Mouse (Mus musculus): ENCODE results near the gene Fdx1l.

The Fdx1l gene

GRCm38 (mm10) chr9:21027774-21028290, 45.6 kb downstream of the Fdx1l start:
- DNase-seq (ENCODE audit: low spot score): no peak

DNA sequence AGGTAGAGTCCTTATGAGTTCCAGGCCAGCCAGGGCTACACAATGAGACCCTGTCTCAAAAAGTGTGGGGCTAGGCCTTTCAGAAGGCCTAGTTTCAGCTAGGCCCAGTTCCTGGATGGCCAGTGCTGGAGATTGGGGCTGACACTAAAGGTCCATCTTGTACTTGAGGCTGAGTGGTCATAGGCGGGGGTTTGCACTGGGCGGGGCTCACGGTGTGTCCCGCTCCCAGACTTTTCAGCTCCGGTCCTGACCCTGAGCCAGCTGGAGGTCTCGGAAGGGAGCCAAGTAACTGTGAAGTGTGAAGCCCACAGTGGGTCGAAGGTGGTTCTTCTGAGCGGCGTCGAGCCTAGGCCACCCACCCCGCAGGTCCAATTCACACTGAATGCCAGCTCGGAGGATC, 46.6 kb downstream of the Fdx1l start:
- DNase-seq (ENCODE audit: low spot score): no peak

DNA sequence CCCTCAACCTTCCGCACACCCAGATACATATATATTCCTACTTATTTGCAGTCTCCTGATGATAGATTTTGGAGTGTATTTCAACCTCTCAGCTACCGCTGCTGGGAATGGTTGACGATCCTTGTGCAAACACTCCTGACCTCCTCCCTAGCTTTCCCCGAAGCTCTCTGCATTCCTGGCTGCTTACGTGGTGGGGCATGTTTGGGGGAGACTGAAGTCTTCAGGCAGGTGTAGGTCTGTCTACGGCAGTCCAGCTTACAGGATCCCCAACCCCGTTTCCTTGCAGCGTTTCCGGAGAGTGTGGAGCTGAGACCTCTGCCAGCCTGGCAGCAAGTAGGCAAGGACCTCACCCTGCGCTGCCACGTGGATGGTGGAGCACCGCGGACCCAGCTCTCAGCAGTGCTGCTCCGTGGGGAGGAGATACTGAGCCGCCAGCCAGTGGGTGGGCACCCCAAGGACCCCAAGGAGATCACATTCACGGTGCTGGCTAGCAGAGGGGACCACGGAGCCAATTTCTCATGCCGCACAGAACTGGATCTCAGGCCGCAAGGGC, 48.1 kb downstream of the Fdx1l start:
- no peak for DNase-seq (ENCODE audit: low spot score)

DNA sequence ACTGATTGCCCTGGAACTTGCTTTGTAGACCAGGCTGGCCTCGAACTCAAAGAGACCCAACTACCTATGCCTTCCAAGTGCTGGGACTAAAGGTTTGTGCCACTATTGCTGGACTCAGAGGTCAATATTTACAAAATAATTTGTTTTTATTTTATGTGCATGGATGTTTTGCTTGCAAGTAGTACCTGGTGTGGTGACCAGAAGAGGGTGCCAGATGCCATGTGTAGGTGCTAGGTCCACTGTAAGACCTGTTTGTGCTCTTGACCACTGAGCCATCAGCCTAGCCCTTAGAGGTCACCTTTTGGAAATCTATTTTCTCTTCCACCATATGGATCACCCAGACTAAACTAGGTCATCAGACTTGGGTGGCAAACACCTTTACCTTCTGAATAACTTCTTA, 50.7 kb downstream of the Fdx1l start:
- DNase-seq (ENCODE audit: low spot score): no peak

DNA sequence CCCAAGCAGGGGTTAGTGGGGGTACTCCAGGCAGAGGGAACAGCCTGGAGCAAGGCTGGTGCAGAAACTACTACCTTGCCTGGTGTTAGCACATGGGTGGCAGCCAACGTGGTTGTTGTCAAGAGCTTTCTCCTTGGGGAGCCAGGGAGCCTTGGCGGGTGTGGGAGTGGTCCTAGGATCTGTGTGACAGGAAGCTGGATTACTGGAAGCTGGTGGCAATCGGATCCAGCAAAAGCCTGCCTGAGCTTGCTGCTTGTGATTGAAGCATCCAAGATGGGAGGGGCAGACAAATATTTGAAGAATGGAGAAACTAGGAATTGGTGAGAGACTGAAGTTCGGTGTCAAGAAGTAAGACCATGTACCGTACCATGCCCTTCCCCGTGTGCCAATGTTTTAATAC, 51.1 kb downstream of the Fdx1l start:
- no peak for DNase-seq (ENCODE audit: low spot score)

DNA sequence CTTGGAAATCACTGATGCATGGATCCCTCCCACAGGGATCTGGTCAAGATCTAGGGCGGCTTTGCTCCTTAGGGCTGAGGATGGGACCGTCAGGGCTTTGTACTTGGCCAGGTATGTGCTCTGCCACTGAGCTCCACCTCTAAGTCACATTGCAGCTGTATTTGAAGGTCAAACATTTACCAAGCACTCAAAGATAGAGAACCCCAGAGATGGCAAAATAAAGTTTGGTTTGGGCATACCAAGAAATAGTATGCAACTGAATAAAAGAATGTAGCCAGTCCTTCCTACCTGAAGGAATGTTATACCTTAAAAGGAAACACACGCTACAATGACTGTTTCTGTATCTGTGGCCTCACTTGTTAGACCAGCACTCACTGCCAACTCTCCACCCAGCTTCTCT, 52.1 kb downstream of the Fdx1l start:
- no peak for DNase-seq (ENCODE audit: low spot score)

DNA sequence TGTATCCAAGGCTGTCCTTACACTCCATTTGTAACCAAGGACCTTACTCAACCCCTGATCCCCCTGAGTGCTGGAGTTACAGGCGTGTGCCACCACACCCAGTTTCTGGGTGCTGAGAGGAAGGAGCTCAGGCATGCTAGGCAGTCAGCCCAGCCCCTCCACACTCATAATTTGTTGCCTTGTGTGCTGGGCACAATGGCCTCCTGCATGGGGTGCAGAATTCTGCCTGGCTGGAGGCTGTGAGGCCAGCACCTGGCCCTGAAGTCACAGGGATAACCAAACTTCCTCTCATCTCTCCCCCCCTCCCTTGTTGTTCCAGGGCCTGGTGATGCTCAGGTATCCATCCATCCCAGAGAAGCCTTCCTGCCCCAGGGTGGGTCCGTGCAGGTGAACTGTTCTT, 54.8 kb downstream of the Fdx1l start:
- no peak for DNase-seq (ENCODE audit: low spot score)
